ENCODE assay signal across 10 mouse cellular contexts in genomic region chr3:75942303-75943060, GRCm38 (mm10). TPM values are rescaled to one million over a fixed set of nuclear protein-coding genes. Genes with fewer than 3 reads are reported as not detected.
DNase-seq lines count a peak whose midpoint lies in the region; ATAC-seq and TF ChIP-seq lines count a peak whose summit lies in the region.
"Had no signal": no experiment of that assay in that cellular context is flagged by ENCODE, and none has a peak within 500 bp of the region (broad histone marks: within the 10 kb centered on the region; RNA-seq: fewer than 3 reads in every experiment).

No protein-coding gene starts in this region.

- 50% methylated on average over 12 of the region's 12 CpGs for WGBS in intestine, embryonic 16.5 days

- no peak overlapping the region for H3K9ac ChIP-seq in intestine, embryonic 16.5 days (ENCODE audit: low read depth, low read length)
- H3K9ac ChIP-seq: neural tube, embryonic 12.5 days had no signal

- H3K4me3 ChIP-seq in gastrocnemius, adult 2 months: no peak overlapping the region
- H3K4me3 ChIP-seq in intestine, embryonic 16.5 days (ENCODE audit: low read length): no peak overlapping the region
- H3K4me3 ChIP-seq: neural tube, embryonic 12.5 days had no signal

- H3K4me1 ChIP-seq in intestine, embryonic 16.5 days (ENCODE audit: control insufficient read depth, insufficient read depth, low read length): peaks cover 10% of the 10 kb centered on the region

- peak; percentile 71 for ATAC-seq in intestine, embryonic 16.5 days

- no peaks in the 10 kb centered on the region for H3K27me3 ChIP-seq in intestine, embryonic 16.5 days (replicated peaks; ENCODE audit: control insufficient read depth, insufficient read depth, low read length)
- H3K27me3 ChIP-seq: CH12.LX; neural tube, embryonic 12.5 days had no signal

- intact Hi-C loops in gastrocnemius, adult 2 months (cut with DNase I): no loop called here

- no peak for TF ChIP-seq CTCF in gastrocnemius, adult 2 months (IDR thresholded peaks at IDR 0.05)

- no peak overlapping the region for H3K27ac ChIP-seq in gastrocnemius, adult 2 months
- H3K27ac ChIP-seq in intestine, embryonic 16.5 days (ENCODE audit: low read length): no peak overlapping the region; the same call in 1 of the 2 replicates
- H3K27ac ChIP-seq: neural tube, embryonic 12.5 days had no signal

- peak; percentile 17 for DNase-seq in gastrocnemius, adult 2 months
- no peak for DNase-seq in gastrocnemius, adult 8-10 months (ENCODE audit: low spot score in 2 of 2)
- DNase-seq in lung, postnatal 10 days: peak; percentile 8
- DNase-seq in lung, postnatal 4 days: no peak
- DNase-seq in right cerebral cortex, postnatal 4 days: peak; percentile 45
- no peak for DNase-seq in spleen, postnatal 14 days (ENCODE audit: low spot score in 2 of 2)
- DNase-seq in c-Kit-positive CD71-positive TER-119-positive erythroid progenitor cells, embryonic 14.5 days (ENCODE audit: low spot score): no peak

- H3K9me3 ChIP-seq in intestine, embryonic 16.5 days (ENCODE audit: control insufficient read depth, low read length): no peaks in the 10 kb centered on the region
- H3K9me3 ChIP-seq: neural tube, embryonic 12.5 days had no signal

- no peak overlapping the region for H3K4me2 ChIP-seq in intestine, embryonic 16.5 days (ENCODE audit: low read depth, low read length)
- H3K4me2 ChIP-seq: neural tube, embryonic 12.5 days had no signal

- no peaks in the 10 kb centered on the region for H3K36me3 ChIP-seq in intestine, embryonic 16.5 days (ENCODE audit: control insufficient read depth, insufficient read depth, low read length)
- H3K36me3 ChIP-seq: neural tube, embryonic 12.5 days had no signal

RNA-seq across cellular contexts. Expression of gene Golim4, which starts 14.3 kb away (rescaled TPM):
- 10 to 100 TPM in 1 of 2 experiments, 1 to 10 TPM in 1; 8.0 to 13.5 TPM for total RNA-seq in gastrocnemius, adult 2 months (2021)
- 1 to 10 TPM; 5.4 to 8.6 (median 6.5) TPM for total RNA-seq in gastrocnemius, adult 8-10 months (2022)
- 34.5 and 40.2 TPM in 2 replicates for polyA plus RNA-seq in intestine, embryonic 16.5 days (2015; fragmentation: Nextera tagmentation; extraction: Ambion mirVana)

Comparison
In these comparisons a context has a peak if more than half of its experiments do, and no peak if none do; other contexts are left out.
1. DNase-seq: peak in gastrocnemius, adult 2 months (single experiment), lung, postnatal 10 days (single experiment) and right cerebral cortex, postnatal 4 days (single experiment); none in gastrocnemius, adult 8-10 months (0 of 2), lung, postnatal 4 days (0 of 2), spleen, postnatal 14 days (0 of 2) and c-Kit-positive CD71-positive TER-119-positive erythroid progenitor cells, embryonic 14.5 days (single experiment).